Mouse (Mus musculus) heart, adult 11 months (tissue): ENCODE data around the gene Tnfrsf21.

Source experiments
- DNase-seq: peaks from one replicate; pipeline ENCODE4 v3.0.0; 2022

Tnfrsf21 gene

DNA sequence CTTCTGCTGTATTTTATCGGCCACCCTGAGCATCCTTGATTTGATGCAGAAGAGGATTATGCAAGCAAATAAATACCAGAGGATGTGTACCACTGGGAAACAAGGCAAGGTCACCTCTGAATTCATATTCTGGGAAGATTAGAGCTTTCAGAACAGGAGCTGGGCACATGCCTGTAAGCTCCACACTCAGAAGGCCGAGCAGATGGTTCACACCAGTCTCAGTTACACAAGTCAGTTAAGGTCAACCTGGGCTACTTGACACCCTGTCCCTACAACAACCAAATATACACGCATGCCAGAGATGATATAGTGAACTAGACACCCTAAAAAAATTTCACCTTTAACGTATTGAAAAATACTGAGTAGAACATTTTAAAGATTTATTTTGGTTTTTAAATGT is 116.8 kb downstream of the Tnfrsf21 start:
- peak; percentile 15 for DNase-seq

DNA sequence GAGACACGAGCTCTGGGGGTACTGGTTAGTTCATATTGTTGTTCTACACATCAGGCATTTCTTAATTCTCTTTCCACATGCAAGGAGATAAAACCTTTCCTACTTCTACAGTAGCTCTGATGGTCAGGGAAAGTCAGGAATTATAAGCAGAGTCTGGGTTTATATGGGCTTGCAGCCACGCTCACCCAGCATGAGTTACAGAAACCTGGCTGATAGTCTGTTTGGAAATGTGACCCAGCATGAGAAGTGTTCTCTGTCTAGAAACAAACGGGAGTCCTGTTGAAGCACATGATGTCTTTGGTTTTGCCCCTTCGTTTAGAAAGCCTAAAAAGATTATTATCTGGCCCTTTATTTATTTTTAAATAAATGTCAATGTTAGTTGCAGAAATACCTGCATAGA is 118.6 kb downstream of the Tnfrsf21 start:
- no peak for DNase-seq

- DNase-seq = no peak
These were observed 119.3 kb downstream of the Tnfrsf21 start for GRCm38 (mm10) chr17:43135398-43136265.

GRCm38 (mm10) chr17:43136720-43137119 is 120.4 kb downstream of the Tnfrsf21 start:
- no peak for DNase-seq

GRCm38 (mm10) chr17:43137838-43138237 is 121.5 kb downstream of the Tnfrsf21 start:
- DNase-seq = peak; percentile 98

DNA sequence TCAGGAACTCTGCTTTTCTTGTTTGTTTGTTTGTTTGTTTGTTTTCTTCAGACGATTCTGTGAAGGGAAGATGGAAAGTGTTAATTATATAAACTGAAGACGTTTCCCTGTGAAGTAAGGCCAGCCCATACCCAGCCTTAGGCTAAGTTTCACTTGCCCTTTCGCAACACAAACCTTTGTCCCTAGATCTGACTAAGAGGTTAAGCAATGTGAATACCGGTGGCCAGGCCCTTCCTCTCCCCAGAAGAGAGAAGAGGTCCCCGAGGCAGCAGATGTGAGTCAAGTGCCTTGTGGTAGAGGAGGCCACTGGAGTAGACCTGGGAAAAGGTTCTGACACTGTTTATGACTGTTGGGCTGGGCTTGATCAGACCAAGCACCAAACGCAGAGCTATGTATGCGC is 122.0 kb downstream of the Tnfrsf21 start:
- DNase-seq = peak; percentile 87
